Mouse (Mus musculus) layer of hippocampus, adult 9-10 months (tissue): ENCODE measurements around the gene Wwtr1.

ENCODE experiments used
- DNase-seq: peaks from one replicate; pipeline ENCODE4 v3.0.0; 2022; ENCODE audit warnings: low spot score

Gene Wwtr1

GRCm38 (mm10) chr3:57448445-57448844 is 127.3 kb downstream of the Wwtr1 start:
- peak; percentile 71 for DNase-seq

GRCm38 (mm10) chr3:57447889-57448288 is 127.8 kb downstream of the Wwtr1 start:
- DNase-seq, result no peak

GRCm38 (mm10) chr3:57445706-57446105 is 130.0 kb downstream of the Wwtr1 start:
- DNase-seq, result no peak

GRCm38 (mm10) chr3:57440956-57441355 is 134.8 kb downstream of the Wwtr1 start:
- no peak for DNase-seq

GRCm38 (mm10) chr3:57435364-57435763 is 140.3 kb downstream of the Wwtr1 start:
- no peak for DNase-seq

GRCm38 (mm10) chr3:57431706-57432105 is 144.0 kb downstream of the Wwtr1 start:
- DNase-seq, result no peak

- no peak for DNase-seq
These were observed 146.2 kb downstream of the Wwtr1 start for GRCm38 (mm10) chr3:57429486-57429885.

GRCm38 (mm10) chr3:57428682-57429464 is 146.8 kb downstream of the Wwtr1 start:
- no peak for DNase-seq

GRCm38 (mm10) chr3:57426351-57426750 is 149.4 kb downstream of the Wwtr1 start:
- no peak for DNase-seq

- no peak for DNase-seq
These were observed 150.5 kb downstream of the Wwtr1 start, which contains the start of gene Tm4sf4 for GRCm38 (mm10) chr3:57425089-57425730. Tm4sf4 (plus strand) TSS chr3:57425314.

- DNase-seq, result no peak
These were observed 155.1 kb downstream of the Wwtr1 start for GRCm38 (mm10) chr3:57420660-57421059.

- DNase-seq, result no peak
These were observed 155.5 kb downstream of the Wwtr1 start for GRCm38 (mm10) chr3:57420233-57420632.

- no peak for DNase-seq
These were observed 164.2 kb downstream of the Wwtr1 start for GRCm38 (mm10) chr3:57411535-57411934.
